Mouse (Mus musculus): Measurements from ENCODE around the gene Prl8a8. TPM values are rescaled to one million over a fixed set of nuclear protein-coding genes. Genes with fewer than 3 reads are reported as not detected.

Gene Prl8a8
- total RNA-seq (2021), result not detected
- long read RNA-seq, experiment 1, result 0 reads
- long read RNA-seq, experiment 2, result 0 reads

GRCm38 (mm10) chr13:27513117-27513516 lies at the start of gene Prl8a8:
Gene Prl8a8, minus strand, starts transcription at chr13:27513217.
- no peak for DNase-seq
- intact Hi-C loops (cut with DNase I), result no loop called here

GRCm38 (mm10) chr13:27553336-27553735 lies 40.3 kb upstream of the Prl8a8 start:
- intact Hi-C loops (cut with DNase I), result no loop called here
- DNase-seq, result no peak

- intact Hi-C loops (cut with DNase I), result no loop called here
- no peak for DNase-seq
Observed at GRCm38 (mm10) chr13:27523156-27523555, 10.1 kb upstream of the Prl8a8 start.

GRCm38 (mm10) chr13:27507645-27508044 lies 5.4 kb downstream of the Prl8a8 start:
- intact Hi-C loops (cut with DNase I), result no loop called here

More at GRCm38 (mm10) chr13:27507645-27508044, 5.4 kb downstream of the Prl8a8 start:
- no peak for DNase-seq

Other genes starting within 250 kb of the Prl8a8 start
- not detected for gene Prl6a1, start 200.6 kb downstream of the Prl8a8 start, total RNA-seq (2021)
- not detected for gene Prl8a2, start 167.5 kb downstream of the Prl8a8 start, total RNA-seq (2021)
- gene Prl2b1, start 122.4 kb downstream of the Prl8a8 start, total RNA-seq (2021), result not detected
- not detected for gene Prl8a6, start 74.5 kb downstream of the Prl8a8 start, total RNA-seq (2021)
- gene Prl8a9, start 51.4 kb upstream of the Prl8a8 start, total RNA-seq (2021), result not detected
- not detected for gene Prl8a1, start 69.0 kb upstream of the Prl8a8 start, total RNA-seq (2021)
- gene Prl7b1, start 97.4 kb upstream of the Prl8a8 start, total RNA-seq (2021), result not detected
- not detected for gene Prl7a1, start 129.3 kb upstream of the Prl8a8 start, total RNA-seq (2021)
- not detected for gene Prl7a2, start 154.8 kb upstream of the Prl8a8 start, total RNA-seq (2021)
- not detected for gene Prl7d1, start 203.5 kb upstream of the Prl8a8 start, total RNA-seq (2021)